Mouse (Mus musculus) liver, embryonic 16.5 days (tissue): ENCODE data around the gene Tdrd3. TPM values are rescaled to one million over a fixed set of nuclear protein-coding genes. Genes with fewer than 3 reads are reported as not detected.
A peak's percentile ranks its signal among the peaks of the same experiment; 100 is the strongest.

Experiments used
- ATAC-seq: fragments of 200-750 bp; cut with Nextera tagmentation; 2 replicates; pipeline ENCODE4 v1.8.0; 2017; ENCODE audit warnings: low read depth, mild to moderate bottlenecking, moderate number of reproducible peaks, moderate library complexity
- H3K27ac ChIP-seq: fragments of 300-500 bp; sonication (generic); 2 replicates; pipeline ENCODE4 v1.5.1; 2014; ENCODE audit warnings: mild to moderate bottlenecking, low read length
- H3K27me3 ChIP-seq: fragments of 300-500 bp; sonication (generic); 2 replicates; pipeline ENCODE4 v1.6.1; 2014; ENCODE audit warnings: low read depth, low read length, mixed read lengths; ENCODE audit not compliant: control insufficient read depth, insufficient read depth
- H3K36me3 ChIP-seq: fragments of 300-500 bp; sonication (generic); 2 replicates; pipeline ENCODE4 v1.6.1; 2014; ENCODE audit warnings: mild to moderate bottlenecking; ENCODE audit not compliant: control insufficient read depth, insufficient read depth
- H3K4me1 ChIP-seq: fragments of 300-500 bp; sonication (generic); 2 replicates; pipeline ENCODE4 v1.6.1; 2014; ENCODE audit warnings: low read depth, low read length, mixed read lengths; ENCODE audit not compliant: control insufficient read depth
- H3K4me2 ChIP-seq: fragments of 300-500 bp; sonication (generic); 2 replicates; pipeline ENCODE4 v1.6.1; 2014; ENCODE audit warnings: low read depth, low read length, mixed read lengths
- H3K4me3 ChIP-seq: fragments of 300-500 bp; sonication (generic); 2 replicates; pipeline ENCODE4 v1.5.1; 2014; ENCODE audit warnings: low read depth, mild to moderate bottlenecking, low read length
- H3K9ac ChIP-seq: fragments of 300-500 bp; sonication (generic); 2 replicates; pipeline ENCODE4 v1.6.1; 2014; ENCODE audit warnings: low read depth, low read length
- H3K9me3 ChIP-seq: fragments of 300-500 bp; sonication (generic); replicated peaks from 2 replicates; pipeline ENCODE4 v1.6.1; 2016; ENCODE audit warnings: low read length; ENCODE audit not compliant: control insufficient read depth
- WGBS: fragments of 180-500 bp; shearing (Covaris S2); extraction: QIAGEN DNeasy Blood & Tissue Kit; methylation state at CpG from one replicate; pipeline ENCODE4 v1.1.7; 2014; ENCODE audit not compliant: insufficient replicate concordance; 5-methylcytosine and 5-hydroxymethylcytosine counted together
- polyA plus RNA-seq: library from polyadenylated mRNA; unstranded; fragments of >200 nt; fragmentation: Nextera tagmentation; extraction: Ambion mirVana; gene quantifications from 2 replicates; pipeline ENCODE4 v1.2.1, GENCODE M21; 2015

Tdrd3 gene
- polyA plus RNA-seq, 1 experiment from 2014 or later: 7.1 TPM

DNA sequence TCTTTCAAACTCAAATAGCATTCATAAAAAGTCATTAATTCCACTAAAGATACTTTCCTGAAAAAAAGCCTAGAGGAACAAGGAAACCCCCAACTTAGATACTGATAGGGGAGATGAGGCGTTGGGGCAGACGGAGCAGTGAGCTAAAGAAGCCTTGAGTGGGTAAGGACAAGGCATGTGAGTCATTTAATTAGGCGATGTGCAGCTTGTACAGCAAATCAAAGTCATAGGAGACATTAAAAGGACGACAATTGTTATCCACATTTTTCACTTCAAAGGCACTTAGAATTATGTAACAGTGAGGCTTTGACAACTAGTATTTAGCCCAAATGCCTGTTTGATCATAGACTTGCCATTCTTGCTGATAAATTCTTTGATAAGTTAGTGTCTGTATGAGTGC lies 100.9 kb downstream of the Tdrd3 start:
- 67% methylated on average over 4 of the region's 4 CpGs for WGBS
- no peaks in the 10 kb centered on the region for H3K27me3 ChIP-seq
- H3K36me3 ChIP-seq: no peaks in the 10 kb centered on the region
- no peak overlapping the region for H3K4me2 ChIP-seq
- H3K9me3 ChIP-seq: no peaks in the 10 kb centered on the region
- no peak overlapping the region for H3K4me3 ChIP-seq
- H3K27ac ChIP-seq: no peak overlapping the region
- no peak for ATAC-seq
- no peak overlapping the region for H3K9ac ChIP-seq
- no peaks in the 10 kb centered on the region for H3K4me1 ChIP-seq

DNA sequence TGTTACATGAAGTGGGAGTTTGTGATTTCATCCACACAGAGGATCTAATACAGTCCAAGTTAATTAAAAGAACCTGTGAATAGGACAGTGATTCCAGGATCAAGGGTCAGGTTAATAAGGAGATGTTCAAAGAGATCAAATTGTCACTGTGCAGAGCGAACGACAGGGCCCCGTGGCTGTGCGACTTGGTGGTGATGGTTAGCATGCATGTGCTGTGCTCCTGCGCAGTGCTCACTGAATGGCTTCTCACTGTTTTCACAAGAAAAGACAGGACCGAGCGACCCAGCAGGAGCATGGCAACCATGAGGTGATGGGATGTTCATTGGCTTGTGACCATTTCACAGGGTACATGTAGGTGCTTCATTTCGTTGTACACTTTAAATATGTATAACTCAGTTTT lies 115.4 kb downstream of the Tdrd3 start:
- Histone ChIP-seq H3K9me3 (no peaks in the 10 kb centered on the region), H3K36me3 (no peaks in the 10 kb centered on the region), H3K9ac (no peak overlapping the region), H3K4me1 (no peaks in the 10 kb centered on the region), H3K4me2 (no peak overlapping the region), H3K27me3 (no peaks in the 10 kb centered on the region), H3K27ac (no peak overlapping the region), H3K4me3 (no peak overlapping the region)
- no peak for ATAC-seq
- 86% methylated on average over 8 of the region's 8 CpGs for WGBS

DNA sequence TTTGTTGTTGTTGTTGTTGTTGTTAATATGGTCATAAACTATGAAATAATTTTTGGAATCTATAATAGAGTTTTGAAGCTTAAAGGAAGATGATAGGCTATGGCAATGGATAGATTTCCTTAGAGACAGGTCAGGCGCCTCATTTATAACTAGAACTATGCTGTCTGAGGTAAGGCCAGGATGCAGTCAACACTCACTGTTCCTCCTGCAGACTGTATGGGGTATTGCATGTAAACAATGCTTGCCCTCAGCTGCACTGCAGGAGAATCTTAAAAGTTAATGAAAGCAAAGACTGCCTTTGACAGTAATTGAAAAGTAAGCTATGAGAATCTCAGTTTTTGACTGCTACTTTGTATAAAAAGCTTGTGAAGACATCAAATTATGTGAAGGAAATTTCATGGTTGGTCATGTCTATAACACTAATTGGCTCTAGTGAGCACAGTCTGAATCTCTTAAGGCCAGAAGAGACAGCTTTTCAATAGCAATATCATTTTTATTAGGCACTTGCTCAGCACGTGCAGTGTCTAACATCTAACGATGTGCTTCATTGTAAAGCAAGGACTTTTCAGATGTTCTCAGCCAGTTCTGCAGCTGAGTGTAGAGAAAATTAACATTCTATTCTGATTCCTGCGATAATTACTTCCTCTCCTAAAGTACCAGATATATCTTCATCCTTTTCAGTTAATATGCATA lies 120.8 kb downstream of the Tdrd3 start:
- no peak overlapping the region for H3K27ac ChIP-seq
- no peaks in the 10 kb centered on the region for H3K4me1 ChIP-seq
- no peaks in the 10 kb centered on the region for H3K9me3 ChIP-seq
- ATAC-seq: no peak
- H3K4me3 ChIP-seq: no peak overlapping the region
- H3K9ac ChIP-seq: no peak overlapping the region
- no peak overlapping the region for H3K4me2 ChIP-seq
- H3K27me3 ChIP-seq: no peaks in the 10 kb centered on the region
- 61% methylated on average over 4 of the region's 4 CpGs for WGBS
- no peaks in the 10 kb centered on the region for H3K36me3 ChIP-seq

DNA sequence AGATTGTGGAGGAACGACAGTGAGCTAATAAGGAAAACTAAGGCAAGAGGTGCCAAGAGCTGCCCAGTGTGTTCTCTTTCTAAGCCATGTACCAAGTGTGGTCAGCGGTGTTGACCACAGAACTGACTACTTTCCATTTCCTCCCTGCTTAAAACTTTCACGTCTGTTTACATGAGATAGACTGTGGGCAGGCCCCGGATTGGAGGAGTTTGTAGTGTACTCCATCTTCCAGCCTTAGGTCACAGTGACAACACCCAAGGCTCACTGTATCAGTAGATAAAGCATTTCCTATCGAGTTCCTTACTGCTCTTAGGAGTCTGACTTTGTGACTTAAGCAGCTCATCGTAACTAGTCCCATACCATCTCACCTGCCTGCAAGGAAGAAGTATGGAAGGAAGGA lies 133.5 kb downstream of the Tdrd3 start:
- Histone ChIP-seq H3K9me3 (no peaks in the 10 kb centered on the region), H3K36me3 (no peaks in the 10 kb centered on the region), H3K9ac (no peak overlapping the region), H3K4me2 (no peak overlapping the region), H3K4me3 (no peak overlapping the region), H3K27me3 (no peaks in the 10 kb centered on the region), H3K4me1 (no peaks in the 10 kb centered on the region), H3K27ac (no peak overlapping the region)
- ATAC-seq: no peak
- 35% methylated on average over 6 of the region's 6 CpGs for WGBS

DNA sequence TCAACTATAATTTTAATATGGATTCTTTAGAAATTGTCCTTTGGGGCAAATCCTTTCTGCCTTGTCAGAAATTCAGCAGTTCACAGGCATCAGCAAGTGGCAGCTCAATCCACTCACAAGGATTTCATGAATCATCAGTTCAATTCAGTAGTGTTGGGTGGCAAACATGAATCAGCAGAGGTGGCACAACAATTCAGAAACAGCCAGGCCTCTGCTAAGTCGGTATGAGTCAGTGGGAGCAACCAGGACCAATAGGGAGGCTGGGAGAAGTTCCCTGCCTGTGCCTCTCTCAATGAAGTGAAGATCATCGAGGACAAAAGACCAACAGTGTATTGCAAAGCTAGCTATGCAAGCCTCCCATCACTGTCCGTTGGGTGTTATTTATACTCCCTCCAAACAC lies 135.8 kb downstream of the Tdrd3 start:
- WGBS: 47% methylated on average over 3 of the region's 3 CpGs
- H3K4me1 ChIP-seq: no peaks in the 10 kb centered on the region
- H3K27ac ChIP-seq: no peak overlapping the region
- H3K27me3 ChIP-seq: no peaks in the 10 kb centered on the region
- no peak overlapping the region for H3K9ac ChIP-seq
- H3K36me3 ChIP-seq: no peaks in the 10 kb centered on the region
- ATAC-seq: no peak
- H3K4me2 ChIP-seq: no peak overlapping the region
- H3K4me3 ChIP-seq: no peak overlapping the region
- H3K9me3 ChIP-seq: no peaks in the 10 kb centered on the region

DNA sequence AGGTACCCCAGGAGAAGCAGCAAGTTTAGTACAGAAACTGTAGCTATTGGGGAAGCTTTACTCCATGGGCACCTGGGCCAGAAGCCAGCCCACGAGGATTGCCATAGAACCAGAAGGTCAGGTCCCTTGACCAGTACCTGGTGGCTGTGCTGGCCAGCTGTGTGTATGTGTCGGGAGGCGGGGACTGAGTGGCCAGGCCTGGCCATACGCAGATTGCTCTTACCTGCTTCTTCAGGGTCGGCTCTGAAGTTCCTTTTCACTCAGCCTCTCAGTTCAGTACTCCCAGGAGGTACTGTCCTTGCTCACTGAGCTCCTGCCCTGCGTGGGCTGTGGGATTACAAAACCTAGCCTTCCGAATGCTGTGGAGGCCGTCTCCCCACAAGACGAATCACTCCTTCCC lies 147.4 kb downstream of the Tdrd3 start:
- Histone ChIP-seq H3K36me3 (no peaks in the 10 kb centered on the region), H3K27me3 (no peaks in the 10 kb centered on the region; the same call in 1 of the 2 replicates), H3K9ac (no peak overlapping the region), H3K9me3 (no peaks in the 10 kb centered on the region), H3K4me2 (no peak overlapping the region), H3K27ac (no peak overlapping the region), H3K4me1 (no peaks in the 10 kb centered on the region), H3K4me3 (no peak overlapping the region)
- no peak for ATAC-seq
- 52% methylated on average over 9 of the region's 9 CpGs for WGBS

DNA sequence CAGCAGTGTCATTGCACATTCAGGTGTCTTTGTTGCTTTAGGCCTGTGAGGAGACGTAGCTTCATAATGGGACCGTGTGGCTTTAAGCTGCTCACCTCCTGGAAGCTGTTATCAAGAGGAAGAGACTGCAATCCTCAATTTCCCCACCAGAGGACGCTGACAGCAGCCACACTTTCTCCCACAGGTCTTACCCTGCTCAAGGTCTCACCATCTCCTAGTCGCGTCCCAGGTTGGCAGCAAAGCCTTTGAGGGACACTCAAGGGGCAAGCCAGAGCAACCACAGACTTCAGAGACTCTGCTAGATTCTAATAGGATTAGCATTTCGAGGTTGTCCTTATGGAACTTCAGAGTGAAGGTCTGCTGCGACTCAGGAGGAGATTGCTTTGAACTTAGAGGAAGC lies 149.8 kb downstream of the Tdrd3 start:
- no peak for ATAC-seq
- Histone ChIP-seq H3K9ac (no peak overlapping the region), H3K4me1 (no peaks in the 10 kb centered on the region), H3K27ac (no peak overlapping the region), H3K9me3 (no peaks in the 10 kb centered on the region), H3K4me2 (no peak overlapping the region), H3K27me3 (no peaks in the 10 kb centered on the region; the same call in 1 of the 2 replicates), H3K4me3 (no peak overlapping the region), H3K36me3 (no peaks in the 10 kb centered on the region)
- 19% methylated on average over 7 of the region's 7 CpGs for WGBS

DNA sequence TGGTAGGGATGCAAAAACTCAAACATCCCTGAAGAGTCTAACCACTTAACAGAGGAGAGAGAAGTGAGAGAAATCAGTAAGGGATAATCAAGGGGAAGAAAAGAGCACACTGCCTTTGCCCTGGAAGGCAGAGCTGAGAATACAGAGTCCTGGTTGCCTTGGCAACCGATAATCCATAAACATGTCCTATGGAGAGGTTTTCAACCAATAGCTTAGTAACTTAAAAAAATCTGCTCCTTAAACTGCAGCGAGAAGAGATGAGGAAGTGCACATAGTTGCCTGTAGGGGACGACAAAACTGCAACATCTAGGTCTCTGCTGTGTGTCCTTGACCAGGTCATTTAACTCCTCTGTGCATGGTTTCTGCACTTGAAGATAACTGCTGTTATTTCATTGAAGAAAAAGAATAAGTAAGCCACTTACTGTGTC lies 150.6 kb downstream of the Tdrd3 start:
- WGBS: 25% methylated on average over 3 of the region's 3 CpGs

DNA sequence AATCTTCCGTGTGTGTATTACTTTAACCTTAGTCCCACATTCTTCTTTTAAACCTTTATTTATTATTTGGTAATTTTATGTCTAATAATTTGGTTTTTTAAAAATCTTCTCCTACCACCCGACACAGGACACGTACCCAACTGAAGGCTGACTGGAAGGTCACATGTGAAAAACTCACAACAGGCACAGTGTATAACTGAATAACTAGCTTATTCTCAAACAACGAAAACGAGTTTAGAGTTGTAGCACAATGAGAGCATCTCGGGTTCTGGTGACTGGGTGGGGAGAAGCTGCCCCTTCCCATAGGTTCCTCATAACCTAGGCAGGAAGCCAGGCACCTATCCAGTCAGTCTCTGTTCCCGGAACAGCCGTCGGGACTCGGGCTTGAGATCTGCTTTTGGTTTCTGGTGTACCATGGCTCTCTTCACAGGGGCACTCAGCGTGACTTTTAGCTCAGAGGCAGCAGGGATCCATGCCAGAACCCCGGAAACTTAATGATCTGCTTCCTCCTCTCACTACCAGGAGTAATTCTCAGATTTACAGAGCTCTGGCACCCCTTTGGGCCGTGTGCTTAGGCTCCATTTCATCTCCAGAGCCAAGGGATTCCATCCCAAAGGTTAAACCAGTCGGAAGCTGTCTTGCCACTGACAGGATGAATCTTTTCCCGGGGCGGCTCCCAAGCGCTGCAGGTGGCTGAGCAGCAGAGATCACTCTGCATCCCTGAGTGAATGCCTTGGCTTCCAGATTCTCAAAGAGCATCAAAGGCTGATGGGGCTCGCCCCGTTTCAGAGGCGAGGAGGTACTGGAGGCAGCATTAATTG lies 151.4 kb downstream of the Tdrd3 start:
- Histone ChIP-seq H3K36me3 (no peaks in the 10 kb centered on the region), H3K4me1 (no peaks in the 10 kb centered on the region), H3K4me2 (0 out of 2 replicates have a peak overlapping the region, but pooled peaks have one; percentile 9), H3K9me3 (no peaks in the 10 kb centered on the region), H3K27ac (no peak overlapping the region), H3K9ac (no peak overlapping the region), H3K27me3 (no peaks in the 10 kb centered on the region; the same call in 1 of the 2 replicates), H3K4me3 (0 out of 2 replicates have a peak overlapping the region, but pooled peaks have one; percentile 8)
- WGBS: 13% methylated on average over 20 of the region's 20 CpGs
- ATAC-seq: no peak

More for the DNA sequence above, 150.6 kb downstream of the Tdrd3 start:
- H3K36me3 ChIP-seq: no peaks in the 10 kb centered on the region
- no peaks in the 10 kb centered on the region for H3K9me3 ChIP-seq
- H3K27ac ChIP-seq: no peak overlapping the region
- H3K4me1 ChIP-seq: no peaks in the 10 kb centered on the region
- no peak overlapping the region for H3K9ac ChIP-seq
- no peak overlapping the region for H3K4me2 ChIP-seq
- H3K4me3 ChIP-seq: no peak overlapping the region
- no peaks in the 10 kb centered on the region; the same call in 1 of the 2 replicates for H3K27me3 ChIP-seq
- ATAC-seq: no peak
